Mouse (Mus musculus): ENCODE measurements around the gene Man2b1. TPM values are rescaled to one million over a fixed set of nuclear protein-coding genes. Genes with fewer than 3 reads are reported as not detected.

Gene Man2b1
- 17.7 and 19.4 TPM in 2 replicates for polyA plus RNA-seq (2015; fragmentation: Nextera tagmentation; extraction: Ambion mirVana)

GRCm38 (mm10) chr8:85083108-85083813, at the start of gene Man2b1:
Man2b1 (plus strand) TSS chr8:85083270.
- Histone ChIP-seq H3K4me1 (replicated peaks) (peaks cover 38% of the 10 kb centered on the region), H3K9me3 (no peaks in the 10 kb centered on the region), H3K4me2 (peak within 1 kb of the TSS; percentile 92), H3K9ac (peak within 1 kb of the TSS; percentile 78), H3K4me3 (peak within 1 kb of the TSS; percentile 63), H3K27me3 (no peaks in the 10 kb centered on the region), H3K36me3 (peaks cover 30% of the 10 kb centered on the region), H3K27ac (no peak within 1 kb of the TSS)
- peak; percentile 76 for ATAC-seq (ENCODE audit: low FRiP score)
- WGBS: 1% methylated on average over 30 of the region's 30 CpGs

GRCm38 (mm10) chr8:85033867-85034266, 49.2 kb upstream of the Man2b1 start:
- no peak overlapping the region for H3K4me2 ChIP-seq
- H3K9ac ChIP-seq: no peak overlapping the region
- peaks cover 29% of the 10 kb centered on the region for H3K4me1 ChIP-seq (replicated peaks)
- 55% methylated on average over 1 of the region's 1 CpGs for WGBS
- H3K27me3 ChIP-seq: no peaks in the 10 kb centered on the region
- H3K4me3 ChIP-seq: no peak overlapping the region
- peaks cover 41% of the 10 kb centered on the region for H3K36me3 ChIP-seq
- H3K27ac ChIP-seq: no peak overlapping the region
- no peaks in the 10 kb centered on the region for H3K9me3 ChIP-seq
- no peak for ATAC-seq (ENCODE audit: low FRiP score)

GRCm38 (mm10) chr8:85034764-85035163, 48.3 kb upstream of the Man2b1 start:
- peaks cover 32% of the 10 kb centered on the region for H3K4me1 ChIP-seq (replicated peaks)
- no peaks in the 10 kb centered on the region for H3K9me3 ChIP-seq
- no peak for ATAC-seq (ENCODE audit: low FRiP score)
- H3K27me3 ChIP-seq: no peaks in the 10 kb centered on the region
- no peak overlapping the region for H3K27ac ChIP-seq
- H3K4me2 ChIP-seq: peak overlapping the region; percentile 76
- peak overlapping the region; percentile 79 for H3K9ac ChIP-seq
- WGBS: 7% methylated on average over 13 of the region's 13 CpGs
- peak overlapping the region; percentile 82 for H3K4me3 ChIP-seq
- peaks cover 34% of the 10 kb centered on the region for H3K36me3 ChIP-seq

GRCm38 (mm10) chr8:85035165-85035727, 47.8 kb upstream of the Man2b1 start:
- Histone ChIP-seq H3K4me3 (peak overlapping the region; percentile 82), H3K9me3 (no peaks in the 10 kb centered on the region), H3K27me3 (no peaks in the 10 kb centered on the region), H3K27ac (0 out of 2 replicates have a peak overlapping the region, but pooled peaks have one; percentile 87), H3K9ac (peak overlapping the region; percentile 79), H3K4me2 (peak overlapping the region; percentile 76), H3K36me3 (peaks cover 31% of the 10 kb centered on the region), H3K4me1 (replicated peaks) (peaks cover 32% of the 10 kb centered on the region)
- ATAC-seq (ENCODE audit: low FRiP score): no peak
- 6% methylated on average over 12 of the region's 12 CpGs for WGBS

GRCm38 (mm10) chr8:85035728-85036310, 47.3 kb upstream of the Man2b1 start:
- peaks cover 32% of the 10 kb centered on the region for H3K36me3 ChIP-seq
- H3K9me3 ChIP-seq: no peaks in the 10 kb centered on the region
- peak overlapping the region; percentile 87 for H3K27ac ChIP-seq
- 2% methylated on average over 15 of the region's 15 CpGs for WGBS
- H3K4me1 ChIP-seq (replicated peaks): peaks cover 32% of the 10 kb centered on the region
- peak overlapping the region; percentile 79 for H3K9ac ChIP-seq
- peak; percentile 0 for ATAC-seq (ENCODE audit: low FRiP score)
- H3K4me3 ChIP-seq: peak overlapping the region; percentile 82
- H3K4me2 ChIP-seq: peak overlapping the region; percentile 76
- no peaks in the 10 kb centered on the region for H3K27me3 ChIP-seq

GRCm38 (mm10) chr8:85036381-85036717, 46.7 kb upstream of the Man2b1 start:
- no peaks in the 10 kb centered on the region for H3K9me3 ChIP-seq
- H3K4me1 ChIP-seq (replicated peaks): peaks cover 32% of the 10 kb centered on the region
- H3K4me2 ChIP-seq: peak overlapping the region; percentile 76
- ATAC-seq (ENCODE audit: low FRiP score): peak; percentile 43
- no peaks in the 10 kb centered on the region for H3K27me3 ChIP-seq
- H3K9ac ChIP-seq: peak overlapping the region; percentile 79
- H3K36me3 ChIP-seq: peaks cover 33% of the 10 kb centered on the region
- H3K4me3 ChIP-seq: peak overlapping the region; percentile 82
- peak overlapping the region; percentile 87 for H3K27ac ChIP-seq
- 0% methylated on average over 9 of the region's 9 CpGs for WGBS

GRCm38 (mm10) chr8:85036718-85037365, 46.2 kb upstream of the Man2b1 start, which contains the start of gene Tnpo2:
Tnpo2 (plus strand) TSS chr8:85036915.
- Histone ChIP-seq H3K27me3 (no peaks in the 10 kb centered on the region), H3K4me2 (peak within 1 kb of the TSS; percentile 97), H3K4me1 (replicated peaks) (peaks cover 32% of the 10 kb centered on the region), H3K4me3 (peak within 1 kb of the TSS; percentile 82), H3K9me3 (no peaks in the 10 kb centered on the region), H3K9ac (peak within 1 kb of the TSS; percentile 95), H3K27ac (peak within 1 kb of the TSS; percentile 99), H3K36me3 (peaks cover 32% of the 10 kb centered on the region)
- WGBS: under 1% methylated on average over 58 of the region's 59 CpGs
- ATAC-seq (ENCODE audit: low FRiP score): peak; percentile 93

GRCm38 (mm10) chr8:85037366-85037680, 45.7 kb upstream of the Man2b1 start:
- peak overlapping the region; percentile 95 for H3K9ac ChIP-seq
- peak; percentile 71 for ATAC-seq (ENCODE audit: low FRiP score)
- under 1% methylated on average over 14 of the region's 14 CpGs for WGBS
- no peaks in the 10 kb centered on the region for H3K9me3 ChIP-seq
- H3K4me1 ChIP-seq (replicated peaks): peaks cover 32% of the 10 kb centered on the region
- peak overlapping the region; percentile 99 for H3K27ac ChIP-seq
- H3K27me3 ChIP-seq: no peaks in the 10 kb centered on the region
- H3K36me3 ChIP-seq: peaks cover 32% of the 10 kb centered on the region
- peak overlapping the region; percentile 82 for H3K4me3 ChIP-seq
- peak overlapping the region; percentile 97 for H3K4me2 ChIP-seq

GRCm38 (mm10) chr8:85037681-85038531, 45.2 kb upstream of the Man2b1 start:
- H3K4me2 ChIP-seq: peak overlapping the region; percentile 97
- peaks cover 31% of the 10 kb centered on the region for H3K36me3 ChIP-seq
- under 1% methylated on average over 47 of the region's 57 CpGs for WGBS
- no peaks in the 10 kb centered on the region for H3K27me3 ChIP-seq
- peaks cover 32% of the 10 kb centered on the region for H3K4me1 ChIP-seq (replicated peaks)
- ATAC-seq (ENCODE audit: low FRiP score): peak; percentile 10; the same call in 1 of the 2 replicates
- H3K27ac ChIP-seq: peak overlapping the region; percentile 99
- no peaks in the 10 kb centered on the region for H3K9me3 ChIP-seq
- peak overlapping the region; percentile 82 for H3K4me3 ChIP-seq
- H3K9ac ChIP-seq: peak overlapping the region; percentile 95

- peaks cover 10% of the 10 kb centered on the region for H3K4me1 ChIP-seq (replicated peaks)
- 97% methylated on average over 6 of the region's 6 CpGs for WGBS
- peaks cover 82% of the 10 kb centered on the region for H3K36me3 ChIP-seq
- no peaks in the 10 kb centered on the region for H3K27me3 ChIP-seq
- H3K27ac ChIP-seq: no peak overlapping the region
- no peaks in the 10 kb centered on the region for H3K9me3 ChIP-seq
- H3K4me3 ChIP-seq: no peak overlapping the region
- H3K4me2 ChIP-seq: no peak overlapping the region
- no peak for ATAC-seq (ENCODE audit: low FRiP score)
- H3K9ac ChIP-seq: no peak overlapping the region
Measured at GRCm38 (mm10) chr8:85043619-85044018, 39.5 kb upstream of the Man2b1 start.

- Histone ChIP-seq H3K9me3 (no peaks in the 10 kb centered on the region), H3K36me3 (peaks cover 57% of the 10 kb centered on the region), H3K9ac (no peak overlapping the region), H3K27me3 (no peaks in the 10 kb centered on the region), H3K4me3 (no peak overlapping the region), H3K27ac (no peak overlapping the region), H3K4me2 (no peak overlapping the region), H3K4me1 (replicated peaks) (peaks cover 22% of the 10 kb centered on the region)
- WGBS: 87% methylated on average over 7 of the region's 7 CpGs
- ATAC-seq (ENCODE audit: low FRiP score): no peak
Measured at GRCm38 (mm10) chr8:85057367-85057766, 25.7 kb upstream of the Man2b1 start.
